25 mouse cellular contexts compared by ENCODE assay signal in the genomic region with DNA sequence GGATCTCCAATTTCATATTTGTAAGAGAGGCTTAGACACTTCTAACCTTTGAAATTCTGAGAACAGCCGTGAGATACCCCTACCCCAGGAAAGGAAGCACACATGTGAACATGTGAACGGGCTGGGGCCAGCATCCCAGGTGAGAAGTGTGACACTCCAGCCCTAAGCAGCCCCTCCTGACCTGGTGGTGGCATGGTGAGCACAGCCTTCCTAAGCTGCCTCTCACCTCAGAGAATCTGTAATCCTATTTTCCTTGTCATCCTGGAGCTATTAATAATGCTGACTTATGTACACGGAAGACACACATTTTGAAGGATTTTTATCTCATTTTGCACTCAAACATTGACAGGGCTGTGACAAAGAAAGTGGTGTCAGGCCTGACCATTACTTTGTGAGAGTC.
"Had no signal": no experiment of that assay in that cellular context is flagged by ENCODE, and none has a peak within 500 bp of the region (broad histone marks: within the 10 kb centered on the region; RNA-seq: fewer than 3 reads in every experiment).

No protein-coding gene starts in this region.

- ATAC-seq: forebrain, postnatal 0 days; hindbrain, postnatal 0 days; intestine, embryonic 16.5 days had no signal

- H3K4me2 ChIP-seq: heart, embryonic 11.5 days; heart, embryonic 13.5 days; heart, embryonic 15.5 days; hindbrain, embryonic 13.5 days; hindbrain, embryonic 15.5 days; kidney, embryonic 15.5 days; limb, embryonic 13.5 days; limb, embryonic 15.5 days had no signal

- H3K36me3 ChIP-seq: heart, embryonic 15.5 days; hindbrain, embryonic 13.5 days; hindbrain, embryonic 15.5 days; kidney, embryonic 15.5 days; limb, embryonic 15.5 days had no signal

- H3K4me3 ChIP-seq: heart, adult 2 months; heart, embryonic 13.5 days; heart, embryonic 15.5 days; hindbrain, embryonic 13.5 days; hindbrain, embryonic 15.5 days; kidney, embryonic 15.5 days; limb, embryonic 13.5 days; limb, embryonic 15.5 days had no signal

- DNase-seq: forebrain, postnatal 0 days; gastrocnemius, postnatal 14 days; gastrocnemius, postnatal 36 days; heart, adult 11 months; heart, adult 2 months; heart, postnatal 14 days; heart, postnatal 36 days; kidney, adult 18-20 months; kidney, adult 9 months; kidney, postnatal 14 days; kidney, postnatal 36 days; layer of hippocampus, adult 9-11 months; layer of hippocampus, postnatal 36 days; left cerebral cortex, postnatal 4 days had no signal

- H3K27ac ChIP-seq: heart, adult 2 months; heart, embryonic 13.5 days; heart, embryonic 15.5 days; hindbrain, embryonic 13.5 days; hindbrain, embryonic 15.5 days; hindbrain, postnatal 0 days; kidney, embryonic 15.5 days; kidney, postnatal 0 days; limb, embryonic 13.5 days; limb, embryonic 15.5 days had no signal

- H3K9me3 ChIP-seq: heart, embryonic 13.5 days; heart, embryonic 15.5 days; hindbrain, embryonic 13.5 days; hindbrain, embryonic 15.5 days; kidney, embryonic 15.5 days; limb, embryonic 13.5 days; limb, embryonic 15.5 days had no signal

- H3K27me3 ChIP-seq: heart, embryonic 13.5 days; heart, embryonic 15.5 days; hindbrain, embryonic 13.5 days; kidney, embryonic 15.5 days; limb, embryonic 13.5 days; limb, embryonic 15.5 days had no signal
